Mouse (Mus musculus): ENCODE results near the gene Gbp2b. TPM values are rescaled to one million over a fixed set of nuclear protein-coding genes. Genes with fewer than 3 reads are reported as not detected.

Gbp2b gene
- polyA plus RNA-seq, 1 experiment from 2014 or later, result 0.12 TPM

- Histone ChIP-seq H3K4me1 (ENCODE audit: control insufficient read depth, insufficient read depth, low read length) (no peaks in the 10 kb centered on the region), H3K36me3 (ENCODE audit: control insufficient read depth, insufficient read depth, low read length) (no peaks in the 10 kb centered on the region), H3K9ac (ENCODE audit: low read length) (no peak overlapping the region), H3K9me3 (replicated peaks; ENCODE audit: control insufficient read depth, low read length) (no peaks in the 10 kb centered on the region), H3K4me3 (replicated peaks; ENCODE audit: low read length) (no peak overlapping the region), H3K4me2 (ENCODE audit: low read depth, low read length) (no peak overlapping the region), H3K27ac (ENCODE audit: low read length) (no peak overlapping the region), H3K27me3 (ENCODE audit: control insufficient read depth, insufficient read depth, low read length) (no peaks in the 10 kb centered on the region)
- 39% methylated on average over 2 of the region's 2 CpGs for WGBS
- ATAC-seq (ENCODE audit: insufficient read depth, low FRiP score), result no peak
These were observed 55.6 kb downstream of the Gbp2b start for GRCm38 (mm10) chr3:142650205-142650604.

- Histone ChIP-seq H3K9ac (ENCODE audit: low read length) (no peak overlapping the region), H3K36me3 (ENCODE audit: control insufficient read depth, insufficient read depth, low read length) (no peaks in the 10 kb centered on the region), H3K27me3 (ENCODE audit: control insufficient read depth, insufficient read depth, low read length) (no peaks in the 10 kb centered on the region), H3K4me3 (replicated peaks; ENCODE audit: low read length) (no peak overlapping the region), H3K27ac (ENCODE audit: low read length) (no peak overlapping the region), H3K4me2 (ENCODE audit: low read depth, low read length) (no peak overlapping the region), H3K4me1 (ENCODE audit: control insufficient read depth, insufficient read depth, low read length) (no peaks in the 10 kb centered on the region), H3K9me3 (replicated peaks; ENCODE audit: control insufficient read depth, low read length) (no peaks in the 10 kb centered on the region)
- WGBS, result 92% methylated on average over 8 of the region's 8 CpGs
- no peak for ATAC-seq (ENCODE audit: insufficient read depth, low FRiP score)
These were observed 70.1 kb downstream of the Gbp2b start for GRCm38 (mm10) chr3:142664723-142665122.

Small RNA genes lying within 50 kb of the gene (microRNA-seq; reads per million reads assigned to microRNA genes)
- gene Mir6381, result not detected

Other genes with a start within 250 kb of the Gbp2b start
- gene Pdlim5, start 199.2 kb upstream of the Gbp2b start, polyA plus RNA-seq (2015; fragmentation: Nextera tagmentation; extraction: Ambion mirVana), result 54.9 and 64.2 TPM in 2 replicates
- gene Gbp5, start 100.9 kb upstream of the Gbp2b start, polyA plus RNA-seq (2015; fragmentation: Nextera tagmentation; extraction: Ambion mirVana), result 0.10 and 0.15 TPM in 2 replicates
- 4.7 and 5.0 TPM in 2 replicates for gene Gbp7, start 64.5 kb upstream of the Gbp2b start, polyA plus RNA-seq (2015; fragmentation: Nextera tagmentation; extraction: Ambion mirVana)
- gene Gbp3, start 34.8 kb upstream of the Gbp2b start, polyA plus RNA-seq (2015; fragmentation: Nextera tagmentation; extraction: Ambion mirVana), result 1.7 and 2.3 TPM in 2 replicates
- gene Gbp2, start 25.8 kb downstream of the Gbp2b start, polyA plus RNA-seq (2015; fragmentation: Nextera tagmentation; extraction: Ambion mirVana), result 4.1 TPM in 2 replicates
- gene Kyat3, start 106.2 kb downstream of the Gbp2b start, polyA plus RNA-seq (2015; fragmentation: Nextera tagmentation; extraction: Ambion mirVana), result 17.4 and 17.5 TPM in 2 replicates
- gene Gtf2b, start 170.2 kb downstream of the Gbp2b start, polyA plus RNA-seq (2015; fragmentation: Nextera tagmentation; extraction: Ambion mirVana), result 69.9 and 71.2 TPM in 2 replicates